Mouse (Mus musculus) MEL (cell line): Measurements from ENCODE around the gene Foxo3.

ENCODE experiments used
- EP300 ChIP-seq, 2 experiments: IDR thresholded peaks; 2 replicates each; pipeline ENCODE4 v1.6.1; 2011; ENCODE audit warnings: improper control_type of control experiment in 2 of 2, low read length in 2 of 2, low read depth in 1 of 2, mild to moderate bottlenecking in 1 of 2
- HCFC1 ChIP-seq: IDR thresholded peaks from 2 replicates; pipeline ENCODE4 v1.6.1; 2012; ENCODE audit warnings: low read depth, mild to moderate bottlenecking, inconsistent platforms, low read length, improper control_type of control experiment, moderate library complexity

DNA sequence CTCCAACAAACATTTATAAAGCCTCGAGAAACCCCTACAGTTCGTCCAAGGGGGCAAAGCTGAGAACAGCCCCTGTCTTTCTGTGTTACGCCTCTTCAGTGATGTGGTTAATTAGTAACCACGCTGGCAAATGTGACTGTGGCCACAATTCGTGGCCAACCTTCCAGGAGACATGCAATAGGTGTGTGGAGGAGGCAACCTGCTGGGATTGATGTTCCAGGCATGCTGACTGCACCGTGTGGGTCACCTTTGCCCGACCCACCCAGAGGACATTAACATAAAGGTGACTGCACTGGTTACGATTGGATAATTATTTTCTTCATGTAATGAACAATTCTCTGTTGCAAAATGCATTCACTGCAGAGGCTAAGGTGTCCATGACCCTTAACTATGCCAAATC is 74.0 kb downstream of the Foxo3 start:
- no peak for TF ChIP-seq HCFC1
- TF ChIP-seq EP300 (IDR thresholded peaks at IDR 0.05; ENCODE audit: low read depth in 1 of 2, low read length in 2 of 2) = no peak
